Mouse (Mus musculus) CH12.LX (cell line): ENCODE results near the gene Primpol. TPM values are rescaled to one million over a fixed set of nuclear protein-coding genes. Genes with fewer than 3 reads are reported as not detected.
A peak's percentile ranks its signal among the peaks of the same experiment; 100 is the strongest.

Experiments
- DNase-seq: peaks from one replicate; pipeline ENCODE4 v3.0.0-alpha.2; 2013; ENCODE audit errors: extremely low read depth
- H3K27ac ChIP-seq: 2 replicates; pipeline ENCODE4 v1.5.1; 2012; ENCODE audit warnings: low read depth, mild to moderate bottlenecking, control low read depth, moderate library complexity; ENCODE audit not compliant: insufficient read depth
- H3K27me3 ChIP-seq: replicated peaks from 2 replicates; pipeline ENCODE3; 2012; ENCODE audit warnings: inconsistent platforms
- H3K36me3 ChIP-seq, 2 experiments: replicated peaks in 1 of 2; 2 replicates each; pipeline versions ENCODE3 to v1.6.1; 2012; ENCODE audit warnings: inconsistent platforms in 1 of 2, low read length in 1 of 2, mild to moderate bottlenecking in 1 of 2, mixed read lengths in 1 of 2, moderate library complexity in 1 of 2; ENCODE audit not compliant: control insufficient read depth in 1 of 2, insufficient read depth in 1 of 2
- H3K4me1 ChIP-seq, 2 experiments: 2 replicates each; pipeline ENCODE4 v1.6.1; 2012; ENCODE audit warnings: inconsistent platforms in 1 of 2, moderate library complexity in 1 of 2; ENCODE audit not compliant: insufficient read depth in 2 of 2, control insufficient read depth in 1 of 2
- H3K4me2 ChIP-seq: 2 replicates; pipeline ENCODE4 v1.6.1; 2012; ENCODE audit warnings: low read depth, mild to moderate bottlenecking, control low read depth; ENCODE audit not compliant: poor library complexity, insufficient read depth, severe bottlenecking
- H3K4me3 ChIP-seq, 3 experiments: fragments of 150-350 bp in 1 of 3; sonication (generic) in 1 of 3; replicated peaks in 1 of 3; 2 replicates each; pipeline versions ENCODE3 to v1.5.1; 2011 to 2012; ENCODE audit warnings: low read depth in 2 of 3, low read length in 2 of 3, mild to moderate bottlenecking in 2 of 3, moderate library complexity in 2 of 3, control low read depth in 1 of 3, improper control_type of control experiment in 1 of 3, inconsistent platforms in 1 of 3, mixed read lengths in 1 of 3; ENCODE audit not compliant: poor library complexity in 1 of 3
- H3K79me2 ChIP-seq: replicated peaks from 2 replicates; pipeline ENCODE4 v1.6.1; 2012; ENCODE audit warnings: mild to moderate bottlenecking, moderate library complexity; ENCODE audit not compliant: control insufficient read depth, poor library complexity, insufficient read depth, severe bottlenecking; ENCODE audit errors: extremely low read depth
- H3K9ac ChIP-seq: 2 replicates; pipeline ENCODE4 v1.6.1; 2012; ENCODE audit warnings: low read depth, mild to moderate bottlenecking, control low read depth, moderate library complexity; ENCODE audit not compliant: insufficient read depth
- H3K9me3 ChIP-seq: replicated peaks from 2 replicates; pipeline ENCODE3; 2012; ENCODE audit warnings: low read length, inconsistent platforms, mixed read lengths
- CHD2 ChIP-seq: IDR thresholded peaks from 2 replicates; pipeline ENCODE4 v1.6.1; 2011; ENCODE audit warnings: low read length, improper control_type of control experiment
- CTCF ChIP-seq, 2 experiments: IDR thresholded peaks in 1 of 2; conservative IDR thresholded peaks in 1 of 2; 2 replicates each; pipeline ENCODE4 v1.5.1; 2011 to 2012; ENCODE audit warnings: low read depth in 2 of 2, low read length in 2 of 2, improper control_type of control experiment in 1 of 2, inconsistent platforms in 1 of 2, mild to moderate bottlenecking in 1 of 2, moderate library complexity in 1 of 2
- E2F4 ChIP-seq: IDR thresholded peaks from 2 replicates; pipeline ENCODE4 v1.6.1; 2011; ENCODE audit warnings: low read depth, low read length, improper control_type of control experiment; ENCODE audit not compliant: insufficient replicate concordance
- ELF1 ChIP-seq: IDR thresholded peaks from 2 replicates; pipeline ENCODE4 v1.6.1; 2014; ENCODE audit warnings: low read depth, mild to moderate bottlenecking, inconsistent platforms, low read length, improper control_type of control experiment
- EP300 ChIP-seq: IDR thresholded peaks from 2 replicates; pipeline ENCODE4 v1.6.1; 2011; ENCODE audit warnings: low read length, improper control_type of control experiment
- HCFC1 ChIP-seq: IDR thresholded peaks from 2 replicates; pipeline ENCODE4 v1.6.1; 2012; ENCODE audit warnings: low read depth, mild to moderate bottlenecking, inconsistent platforms, low read length, improper control_type of control experiment
- IRF4 ChIP-seq: IDR thresholded peaks from 2 replicates; pipeline ENCODE4 v1.6.1; 2014; ENCODE audit warnings: low read depth, mild to moderate bottlenecking, inconsistent platforms, low read length, improper control_type of control experiment
- MAZ ChIP-seq: IDR thresholded peaks from 2 replicates; pipeline ENCODE4 v1.6.1; 2012; ENCODE audit warnings: low read depth, mild to moderate bottlenecking, inconsistent platforms, low read length, improper control_type of control experiment, moderate library complexity
- MEF2A ChIP-seq: IDR thresholded peaks from 2 replicates; pipeline ENCODE4 v1.6.1; 2014; ENCODE audit warnings: low read depth, mild to moderate bottlenecking, inconsistent platforms, low read length, improper control_type of control experiment, borderline replicate concordance
- MXI1 ChIP-seq: IDR thresholded peaks from 2 replicates; pipeline ENCODE4 v1.6.1; 2011; ENCODE audit warnings: mild to moderate bottlenecking, low read depth, low read length, improper control_type of control experiment
- NELFE ChIP-seq: IDR thresholded peaks from 2 replicates; pipeline ENCODE4 v1.6.1; 2011; ENCODE audit warnings: low read depth, low read length, improper control_type of control experiment
- NRF1 ChIP-seq: IDR thresholded peaks from 2 replicates; pipeline ENCODE4 v1.6.1; 2014; ENCODE audit warnings: low read depth, mild to moderate bottlenecking, inconsistent platforms, low read length, improper control_type of control experiment, moderate library complexity
- PAX5 ChIP-seq: IDR thresholded peaks from 2 replicates; pipeline ENCODE4 v1.6.1; 2012; ENCODE audit warnings: low read length, inconsistent platforms, mixed read lengths
- POLR2A ChIP-seq: IDR thresholded peaks from 2 replicates; pipeline ENCODE4 v1.6.1; 2011; ENCODE audit warnings: low read depth, mild to moderate bottlenecking, improper control_type of control experiment, low read length
- RAD21 ChIP-seq: IDR thresholded peaks from 2 replicates; pipeline ENCODE4 v1.6.1; 2011; ENCODE audit warnings: low read depth, mild to moderate bottlenecking, low read length, improper control_type of control experiment, moderate library complexity
- RCOR1 ChIP-seq: conservative IDR thresholded peaks from 2 replicates; pipeline ENCODE4 v1.6.1; 2012; ENCODE audit warnings: low read depth, mild to moderate bottlenecking, inconsistent platforms, low read length, improper control_type of control experiment
- SIN3A ChIP-seq: IDR thresholded peaks from 2 replicates; pipeline ENCODE4 v1.6.1; 2012; ENCODE audit warnings: low read length, improper control_type of control experiment, inconsistent platforms
- TBP ChIP-seq: conservative IDR thresholded peaks from 2 replicates; pipeline ENCODE4 v1.6.1; 2011; ENCODE audit warnings: low read depth, low read length, improper control_type of control experiment
- USF2 ChIP-seq: conservative IDR thresholded peaks from 2 replicates; pipeline ENCODE4 v1.6.1; 2011; ENCODE audit warnings: low read depth, low read length, improper control_type of control experiment
- ZC3H11A ChIP-seq: IDR thresholded peaks from 2 replicates; pipeline ENCODE4 v1.6.1; 2012; ENCODE audit warnings: low read depth, mild to moderate bottlenecking, inconsistent platforms, low read length, improper control_type of control experiment
- ZNF384 ChIP-seq: IDR thresholded peaks from 2 replicates; pipeline ENCODE4 v1.6.1; 2012; ENCODE audit warnings: low read depth, low read length, improper control_type of control experiment, inconsistent platforms
- dilution Hi-C: fragments of 300-500 bp; cut with MboI; formaldehyde crosslinking; loops from 2 replicates; pipeline ENCODE4 v1.14.3; 2020; ENCODE audit warnings: low sequenced_read_pairs; ENCODE audit not compliant: extremely low pct_unique_long_range_greater_than_20kb, extremely low pct_ligation_motif_present
- in situ Hi-C: fragments of 300-500 bp; cut with MboI; formaldehyde crosslinking; loops from 3 replicates; pipeline ENCODE4 v1.14.3; 2019; ENCODE audit warnings: low sequenced_read_pairs, low pct_ligation_motif_present, low pct_unique_long_range_greater_than_20kb, mixed read lengths
- polyA plus RNA-seq: library from polyadenylated mRNA; unstranded; fragments of >175 nt; gene quantifications from 2 replicates; pipeline ENCODE4 v1.2.1, GENCODE M21; 2012; ENCODE audit warnings: low read depth; ENCODE audit not compliant: insufficient read length
- total RNA-seq, 2 experiments: library from RNA; depleted of rRNA; stranded (reverse); fragments of 300-350 nt in 1 of 2; fragments of >200 nt in 1 of 2; gene quantifications; 2 replicates each; pipeline ENCODE4 v1.2.3; 2012 to 2014

Primpol gene
- total and polyA plus RNA-seq, 3 experiments: 12.4 to 17.8 (median 15.3) TPM

GRCm38 (mm10) chr8:46655919-46656318 is 38.9 kb upstream of the Primpol start (continued):
- TF ChIP-seq USF2 (no peak), NELFE (no peak)
- TF ChIP-seq, all 38 proteins: peak for 17

GRCm38 (mm10) chr8:46651872-46652271 is 34.9 kb upstream of the Primpol start:
- H3K4me3 ChIP-seq: no peak overlapping the region
- no peaks in the 10 kb centered on the region for H3K27me3 ChIP-seq
- TF ChIP-seq PAX5: no peak
- TF ChIP-seq USF2: no peak
- TF ChIP-seq RCOR1: no peak
- no peak for TF ChIP-seq CTCF (conservative IDR thresholded peaks at IDR 0.05 in 1 of 2, IDR thresholded peaks at IDR 0.05 in 1 of 2; ENCODE audit: low read depth in 2 of 2, low read length in 2 of 2)
- no peak for TF ChIP-seq SIN3A
- no peak for TF ChIP-seq MAZ
- no peak for TF ChIP-seq HCFC1
- no peak for TF ChIP-seq ELF1
- TF ChIP-seq IRF4: no peak
- no peak for TF ChIP-seq MXI1
- TF ChIP-seq E2F4: no peak
- TF ChIP-seq TBP: no peak
- no peak for TF ChIP-seq ZNF384
- no peak for TF ChIP-seq MEF2A
- no peak for TF ChIP-seq CHD2
- TF ChIP-seq ZC3H11A: no peak
- no peak for TF ChIP-seq RAD21
- no peak for TF ChIP-seq EP300
- no peak for TF ChIP-seq POLR2A
- H3K9ac ChIP-seq: no peak overlapping the region
- no peaks in the 10 kb centered on the region for H3K36me3 ChIP-seq
- H3K79me2 ChIP-seq: no peaks in the 10 kb centered on the region
- no peaks in the 10 kb centered on the region for H3K9me3 ChIP-seq
- H3K4me1 ChIP-seq: peaks cover 13 to 38% of the 10 kb centered on the region in 2 experiments; a peak in 3 of 4 replicates
- H3K4me2 ChIP-seq: no peak overlapping the region
- no peak overlapping the region for H3K27ac ChIP-seq
- DNase-seq: no peak
- dilution Hi-C loops (no loop called here), in situ Hi-C loops (no loop called here)

GRCm38 (mm10) chr8:46648421-46648820 is 31.4 kb upstream of the Primpol start:
- no peak overlapping the region for H3K4me2 ChIP-seq
- H3K9ac ChIP-seq: no peak overlapping the region
- in situ Hi-C loops: no loop called here
- H3K9me3 ChIP-seq: no peaks in the 10 kb centered on the region
- no peaks in the 10 kb centered on the region for H3K79me2 ChIP-seq
- dilution Hi-C loops: no loop called here
- no peak overlapping the region for H3K4me3 ChIP-seq
- H3K27me3 ChIP-seq: no peaks in the 10 kb centered on the region
- no peak for DNase-seq
- no peak overlapping the region for H3K27ac ChIP-seq
- TF ChIP-seq NRF1 (no peak), ZNF384 (peak; percentile 59)
- peaks cover 2 to 17% of the 10 kb centered on the region in 2 experiments; a peak in 3 of 4 replicates for H3K4me1 ChIP-seq
- H3K36me3 ChIP-seq: no peaks in the 10 kb centered on the region
